11 mouse cellular contexts compared by ENCODE assay signal in the genomic region with DNA sequence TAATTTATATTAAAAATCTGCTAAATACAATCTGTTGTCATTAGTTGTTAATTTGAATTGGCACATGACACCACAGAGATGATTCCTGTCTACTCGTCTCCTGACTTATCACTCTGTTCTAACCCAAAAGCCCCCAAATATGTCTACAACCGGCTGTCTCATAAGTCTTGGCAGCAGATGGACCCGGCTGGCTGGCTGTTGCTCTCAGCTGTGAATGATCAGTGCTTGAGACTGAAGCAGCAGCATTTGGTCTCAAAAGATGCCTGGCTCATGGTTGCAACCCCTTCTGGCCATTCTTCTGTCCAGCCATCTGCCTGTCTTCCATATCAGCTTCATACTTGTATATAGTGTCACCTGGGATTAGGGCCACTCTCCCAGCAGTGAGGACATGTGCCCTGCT.
A peak's percentile ranks its signal among the peaks of the same experiment; 100 is the strongest.
DNase-seq lines count a peak whose midpoint lies in the region; ATAC-seq and TF ChIP-seq lines count a peak whose summit lies in the region.
"Had no signal": no experiment of that assay in that cellular context is flagged by ENCODE, and none has a peak within 500 bp of the region (broad histone marks: within the 10 kb centered on the region; RNA-seq: fewer than 3 reads in every experiment).

No protein-coding gene starts in this region.

- no peaks in the 10 kb centered on the region for H3K9me3 ChIP-seq in forebrain, embryonic 13.5 days (replicated peaks)
- no peaks in the 10 kb centered on the region for H3K9me3 ChIP-seq in forebrain, embryonic 12.5 days
- H3K9me3 ChIP-seq in forebrain, embryonic 16.5 days (ENCODE audit: control insufficient read depth, low read length) = no peaks in the 10 kb centered on the region
- no peaks in the 10 kb centered on the region for H3K9me3 ChIP-seq in midbrain, embryonic 13.5 days
- H3K9me3 ChIP-seq: embryonic facial prominence, embryonic 10.5 days had no signal

- H3K4me3 ChIP-seq in forebrain, embryonic 13.5 days = no peak overlapping the region
- H3K4me3 ChIP-seq in forebrain, embryonic 12.5 days (replicated peaks) = no peak overlapping the region
- no peak overlapping the region for H3K4me3 ChIP-seq in forebrain, embryonic 16.5 days (replicated peaks; ENCODE audit: low read length)
- H3K4me3 ChIP-seq in layer of hippocampus, adult 2 months = no peak overlapping the region
- H3K4me3 ChIP-seq in midbrain, embryonic 13.5 days (replicated peaks) = no peak overlapping the region
- H3K4me3 ChIP-seq: embryonic facial prominence, embryonic 10.5 days had no signal

- H3K9ac ChIP-seq in forebrain, embryonic 13.5 days = no peak overlapping the region
- H3K9ac ChIP-seq in forebrain, embryonic 12.5 days = no peak overlapping the region
- no peak overlapping the region for H3K9ac ChIP-seq in forebrain, embryonic 16.5 days (replicated peaks; ENCODE audit: low read depth, low read length)
- H3K9ac ChIP-seq in midbrain, embryonic 13.5 days (replicated peaks) = no peak overlapping the region

- H3K36me3 ChIP-seq in forebrain, embryonic 13.5 days (ENCODE audit: poor library complexity, severe bottlenecking) = no peaks in the 10 kb centered on the region
- no peaks in the 10 kb centered on the region for H3K36me3 ChIP-seq in forebrain, embryonic 12.5 days (replicated peaks)
- no peaks in the 10 kb centered on the region for H3K36me3 ChIP-seq in forebrain, embryonic 16.5 days (ENCODE audit: control insufficient read depth, insufficient read depth)
- H3K36me3 ChIP-seq in midbrain, embryonic 13.5 days = no peaks in the 10 kb centered on the region
- H3K36me3 ChIP-seq: embryonic facial prominence, embryonic 10.5 days had no signal

- 71% methylated on average over 3 of the region's 3 CpGs for WGBS in forebrain, embryonic 13.5 days
- WGBS in forebrain, embryonic 12.5 days = 84% methylated on average over 3 of the region's 3 CpGs
- 43% methylated on average over 3 of the region's 3 CpGs for WGBS in forebrain, embryonic 16.5 days
- WGBS in midbrain, embryonic 13.5 days = 83% methylated on average over 3 of the region's 3 CpGs

- no peak overlapping the region for H3K4me2 ChIP-seq in forebrain, embryonic 13.5 days
- no peak overlapping the region for H3K4me2 ChIP-seq in forebrain, embryonic 12.5 days
- no peak overlapping the region for H3K4me2 ChIP-seq in forebrain, embryonic 16.5 days (ENCODE audit: low read length)
- H3K4me2 ChIP-seq in midbrain, embryonic 13.5 days (replicated peaks) = no peak overlapping the region

- no peak overlapping the region for H3K27ac ChIP-seq in forebrain, embryonic 13.5 days
- H3K27ac ChIP-seq in forebrain, embryonic 12.5 days = no peak overlapping the region
- H3K27ac ChIP-seq in forebrain, embryonic 16.5 days (ENCODE audit: low read length) = peak overlapping the region; percentile 21
- peak overlapping the region; percentile 53 for H3K27ac ChIP-seq in layer of hippocampus, adult 2 months
- no peak overlapping the region for H3K27ac ChIP-seq in midbrain, embryonic 13.5 days
- H3K27ac ChIP-seq: embryonic facial prominence, embryonic 10.5 days; stomach, postnatal 0 days had no signal

- no peak for TF ChIP-seq CTCF in layer of hippocampus, adult 2 months (conservative IDR thresholded peaks at IDR 0.05)

- no peaks in the 10 kb centered on the region for H3K4me1 ChIP-seq in forebrain, embryonic 13.5 days
- no peaks in the 10 kb centered on the region for H3K4me1 ChIP-seq in forebrain, embryonic 12.5 days
- peaks cover 11% of the 10 kb centered on the region; the same call in 1 of the 2 replicates for H3K4me1 ChIP-seq in forebrain, embryonic 16.5 days (replicated peaks; ENCODE audit: control insufficient read depth, insufficient read depth, low read length)
- H3K4me1 ChIP-seq in midbrain, embryonic 13.5 days (replicated peaks) = no peaks in the 10 kb centered on the region
- H3K4me1 ChIP-seq: embryonic facial prominence, embryonic 10.5 days had no signal

- DNase-seq in kidney, postnatal 4 days = peak; percentile 14 to 27
- DNase-seq in kidney, postnatal 36 days = no peak
- peak; percentile 50 to 71 for DNase-seq in layer of hippocampus, adult 2 months (ENCODE audit: low spot score in 2 of 2)
- no peak for DNase-seq in adrenal gland, adult (ENCODE audit: inconsistent age in 2 of 2, low spot score in 1 of 2)
- DNase-seq: kidney, adult 9 months had no signal

- H3K27me3 ChIP-seq in forebrain, embryonic 13.5 days = no peaks in the 10 kb centered on the region
- H3K27me3 ChIP-seq in forebrain, embryonic 12.5 days = no peaks in the 10 kb centered on the region
- H3K27me3 ChIP-seq in forebrain, embryonic 16.5 days (replicated peaks; ENCODE audit: control insufficient read depth, insufficient read depth, low read length) = no peaks in the 10 kb centered on the region
- 0 out of 2 replicates have a peak, but pooled peaks cover 8% of the 10 kb centered on the region for H3K27me3 ChIP-seq in midbrain, embryonic 13.5 days

- ATAC-seq in forebrain, embryonic 13.5 days = peak; percentile 83
- ATAC-seq in forebrain, embryonic 12.5 days (ENCODE audit: low FRiP score) = no peak
- ATAC-seq in forebrain, embryonic 16.5 days = peak; percentile 88
- ATAC-seq in midbrain, embryonic 13.5 days = no peak

Comparison
In these comparisons a context has a peak if more than half of its experiments do, and no peak if none do; other contexts are left out.
1. ATAC-seq: peak in forebrain, embryonic 13.5 days (single experiment) and forebrain, embryonic 16.5 days (single experiment); none in forebrain, embryonic 12.5 days (single experiment) and midbrain, embryonic 13.5 days (single experiment).
2. H3K27ac ChIP-seq: peak in forebrain, embryonic 16.5 days (single experiment) and layer of hippocampus, adult 2 months (single experiment); none in forebrain, embryonic 13.5 days (single experiment), forebrain, embryonic 12.5 days (single experiment) and midbrain, embryonic 13.5 days (single experiment).
3. DNase-seq: peak in kidney, postnatal 4 days (2 of 2) and layer of hippocampus, adult 2 months (2 of 2); none in kidney, postnatal 36 days (0 of 2) and adrenal gland, adult (0 of 2).